Mouse (Mus musculus) neural tube, embryonic 12.5 days (tissue): ENCODE results near the gene Kiss1. TPM values are rescaled to one million over a fixed set of nuclear protein-coding genes. Genes with fewer than 3 reads are reported as not detected.

ENCODE experiments used
- ATAC-seq: fragments of 200-750 bp; cut with Nextera tagmentation; 2 replicates; pipeline ENCODE4 v1.8.0; 2017; ENCODE audit warnings: low read depth, mild to moderate bottlenecking, moderate TSS enrichment, moderate library complexity; ENCODE audit not compliant: low FRiP score
- H3K27ac ChIP-seq: fragments of 300-500 bp; sonication (generic); 2 replicates; pipeline ENCODE4 v1.5.1; 2016
- H3K27me3 ChIP-seq: fragments of 300-500 bp; sonication (generic); replicated peaks from 2 replicates; pipeline ENCODE4 v1.6.1; 2016; ENCODE audit warnings: mild to moderate bottlenecking
- H3K36me3 ChIP-seq: fragments of 300-500 bp; sonication (generic); 2 replicates; pipeline ENCODE4 v1.6.1; 2016; ENCODE audit warnings: mild to moderate bottlenecking
- H3K4me1 ChIP-seq: fragments of 300-500 bp; sonication (generic); 2 replicates; pipeline ENCODE4 v1.6.1; 2016
- H3K4me2 ChIP-seq: fragments of 300-500 bp; sonication (generic); replicated peaks from 2 replicates; pipeline ENCODE4 v1.6.1; 2016; ENCODE audit warnings: mild to moderate bottlenecking
- H3K4me3 ChIP-seq: fragments of 300-500 bp; sonication (generic); 2 replicates; pipeline ENCODE4 v1.5.1; 2016
- H3K9ac ChIP-seq: fragments of 300-500 bp; sonication (generic); 2 replicates; pipeline ENCODE4 v1.6.1; 2016; ENCODE audit warnings: mild to moderate bottlenecking
- H3K9me3 ChIP-seq: fragments of 300-500 bp; sonication (generic); 2 replicates; pipeline ENCODE4 v1.6.1; 2016; ENCODE audit warnings: mild to moderate bottlenecking
- WGBS: fragments of 180-500 bp; shearing (Covaris S2); methylation state at CpG from one replicate; pipeline ENCODE4 v1.1.7; 2016; 5-methylcytosine and 5-hydroxymethylcytosine counted together
- polyA plus RNA-seq: library from polyadenylated mRNA; unstranded; fragments of >200 nt; fragmentation: Nextera tagmentation; extraction: Ambion mirVana; gene quantifications from 2 replicates; pipeline ENCODE4 v1.2.1, GENCODE M21; 2016

The Kiss1 gene
- polyA plus RNA-seq, 1 experiment from 2014 or later = not detected

DNA sequence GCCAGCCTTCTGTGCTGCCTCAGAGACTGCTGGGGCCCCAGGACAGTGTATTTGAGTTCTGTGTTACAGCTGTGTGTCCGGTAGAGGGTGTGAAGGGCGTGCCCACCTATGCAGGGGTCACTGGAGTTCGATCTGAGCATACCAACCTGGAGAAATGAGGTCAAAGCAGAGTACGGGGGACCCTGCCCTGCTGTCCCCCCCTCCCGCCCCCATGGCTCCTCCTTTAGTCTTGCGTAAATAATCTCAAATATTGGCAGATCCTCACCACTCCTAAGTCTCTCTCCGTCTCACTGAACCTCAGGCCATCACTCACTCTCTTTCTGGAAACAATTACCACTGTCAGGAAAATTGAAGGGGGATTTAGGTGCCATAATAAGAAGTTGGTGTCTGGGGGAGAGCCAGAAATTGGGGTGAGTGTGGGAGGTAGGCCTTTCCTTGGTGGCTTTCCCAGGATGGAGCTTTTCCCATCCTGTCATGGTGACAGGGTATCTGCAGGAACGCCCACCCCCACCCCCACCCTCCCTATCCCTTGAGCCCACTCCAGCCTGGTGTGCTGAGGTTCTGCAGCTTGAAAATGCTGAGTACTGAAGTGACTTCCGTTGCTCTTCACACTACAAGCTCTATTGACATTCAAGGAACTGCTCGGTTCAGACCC is 45.4 kb downstream of the Kiss1 start:
- Histone ChIP-seq H3K27me3 (peaks cover 22% of the 10 kb centered on the region), H3K9me3 (no peaks in the 10 kb centered on the region), H3K27ac (no peak overlapping the region), H3K4me3 (no peak overlapping the region), H3K36me3 (no peaks in the 10 kb centered on the region), H3K4me2 (no peak overlapping the region), H3K4me1 (peaks cover 22% of the 10 kb centered on the region), H3K9ac (no peak overlapping the region)
- ATAC-seq = no peak
- 48% methylated on average over 10 of the region's 10 CpGs for WGBS

DNA sequence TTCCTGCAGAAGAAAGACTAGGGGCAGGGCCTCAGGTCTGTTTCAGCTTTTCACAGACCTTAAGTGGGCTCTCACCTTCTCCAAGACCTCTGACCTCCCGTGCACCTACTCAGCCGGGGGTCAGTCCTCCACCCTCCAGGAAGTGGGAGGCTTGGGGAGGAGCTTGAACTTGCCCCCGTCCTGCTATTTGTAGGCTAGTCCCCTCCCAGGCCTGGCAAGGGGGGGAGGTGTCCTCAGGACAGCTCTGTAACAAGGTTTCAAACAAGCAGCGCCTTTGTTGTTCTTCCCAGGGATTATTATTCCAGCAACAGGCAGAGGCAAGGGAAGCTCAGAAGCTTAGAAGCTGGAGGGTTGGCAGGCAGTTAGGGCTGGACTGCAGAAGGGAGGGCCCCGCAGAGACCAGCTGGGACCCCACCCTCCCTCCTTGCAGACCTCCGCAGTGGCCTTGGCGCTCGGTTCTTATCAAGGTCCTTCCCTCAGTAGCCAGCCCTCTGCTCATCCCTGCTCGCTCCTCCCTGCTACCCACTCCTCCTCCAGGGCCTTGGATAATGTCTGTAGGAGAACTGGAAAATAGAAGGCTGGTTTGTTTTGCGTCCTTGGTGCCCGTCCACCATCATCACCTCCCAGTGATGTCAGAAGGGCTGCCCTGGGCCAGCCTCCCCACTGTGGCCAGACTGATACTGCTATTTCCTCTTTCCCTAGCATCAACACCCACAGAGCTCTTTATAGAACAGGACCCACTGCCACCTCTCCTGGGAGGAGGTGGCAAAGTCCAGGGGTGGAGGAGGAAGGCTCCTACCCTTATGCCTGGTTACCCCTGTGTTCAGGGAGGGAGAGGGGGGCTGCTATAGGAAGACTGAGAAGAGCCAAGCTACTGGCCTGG is 46.2 kb downstream of the Kiss1 start:
- Histone ChIP-seq H3K9ac (0 out of 2 replicates have a peak overlapping the region, but pooled peaks have one; percentile 17), H3K4me3 (no peak overlapping the region), H3K4me2 (peak overlapping the region; percentile 14; the same call in 1 of the 2 replicates), H3K9me3 (no peaks in the 10 kb centered on the region), H3K4me1 (peaks cover 29% of the 10 kb centered on the region), H3K36me3 (no peaks in the 10 kb centered on the region), H3K27ac (no peak overlapping the region), H3K27me3 (peaks cover 22% of the 10 kb centered on the region)
- no peak for ATAC-seq
- 12% methylated on average over 11 of the region's 11 CpGs for WGBS

GRCm38 (mm10) chr1:133368644-133369043 is 47.0 kb downstream of the Kiss1 start:
- no peak overlapping the region for H3K4me2 ChIP-seq
- H3K36me3 ChIP-seq = no peaks in the 10 kb centered on the region
- no peak for ATAC-seq
- no peak overlapping the region for H3K27ac ChIP-seq
- no peak overlapping the region for H3K4me3 ChIP-seq
- WGBS = 61% methylated on average over 10 of the region's 10 CpGs
- no peaks in the 10 kb centered on the region for H3K9me3 ChIP-seq
- peaks cover 20% of the 10 kb centered on the region for H3K27me3 ChIP-seq
- peaks cover 31% of the 10 kb centered on the region for H3K4me1 ChIP-seq
- H3K9ac ChIP-seq = no peak overlapping the region

DNA sequence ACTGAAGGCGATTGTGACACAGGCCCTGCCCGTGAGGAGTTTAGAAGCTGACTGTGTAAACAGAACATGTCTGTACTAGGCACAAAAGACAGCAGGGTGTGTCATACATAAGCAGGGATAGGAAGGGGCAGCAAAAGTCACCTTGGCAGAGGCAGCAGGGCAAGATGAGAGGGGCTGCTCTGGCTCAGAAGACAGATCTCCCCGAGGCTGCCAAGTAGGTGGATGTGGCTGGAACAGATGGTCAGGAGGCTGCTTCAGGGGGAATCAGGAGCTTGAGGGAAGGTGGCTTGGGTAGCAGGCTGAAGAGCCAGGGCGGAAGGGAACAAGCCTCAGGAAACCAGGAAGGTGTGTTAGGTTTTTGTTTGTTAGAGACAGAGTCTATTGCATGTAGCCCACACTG is 48.7 kb downstream of the Kiss1 start:
- Histone ChIP-seq H3K27me3 (peaks cover 3% of the 10 kb centered on the region; the same call in 1 of the 2 replicates), H3K4me1 (peaks cover 23% of the 10 kb centered on the region)

GRCm38 (mm10) chr1:133371431-133371830 is 49.8 kb downstream of the Kiss1 start:
- Histone ChIP-seq H3K9ac (no peak overlapping the region), H3K4me2 (no peak overlapping the region), H3K9me3 (no peaks in the 10 kb centered on the region), H3K27me3 (no peaks in the 10 kb centered on the region), H3K27ac (no peak overlapping the region), H3K36me3 (no peaks in the 10 kb centered on the region), H3K4me3 (no peak overlapping the region), H3K4me1 (peaks cover 29% of the 10 kb centered on the region)
- WGBS = 78% methylated on average over 6 of the region's 6 CpGs
- ATAC-seq = no peak

More for the DNA sequence above, 48.7 kb downstream of the Kiss1 start:
- Histone ChIP-seq H3K4me2 (no peak overlapping the region), H3K9ac (no peak overlapping the region), H3K4me3 (no peak overlapping the region), H3K36me3 (no peaks in the 10 kb centered on the region), H3K9me3 (no peaks in the 10 kb centered on the region), H3K27ac (no peak overlapping the region)
- ATAC-seq = no peak
- WGBS = 79% methylated on average over 4 of the region's 4 CpGs

- ATAC-seq = no peak; the same call in 1 of the 2 replicates
- 57% methylated on average over 8 of the region's 8 CpGs for WGBS
- no peaks in the 10 kb centered on the region for H3K27me3 ChIP-seq
These were observed 50.4 kb downstream of the Kiss1 start for GRCm38 (mm10) chr1:133372113-133372512.

GRCm38 (mm10) chr1:133375696-133376346 is 54.1 kb downstream of the Kiss1 start:
- ATAC-seq = no peak
- no peak overlapping the region for H3K9ac ChIP-seq
- no peaks in the 10 kb centered on the region for H3K36me3 ChIP-seq
- H3K27ac ChIP-seq = no peak overlapping the region
- H3K27me3 ChIP-seq = no peaks in the 10 kb centered on the region
- H3K9me3 ChIP-seq = no peaks in the 10 kb centered on the region
- H3K4me3 ChIP-seq = no peak overlapping the region
- H3K4me1 ChIP-seq = peaks cover 18% of the 10 kb centered on the region
- 58% methylated on average over 10 of the region's 10 CpGs for WGBS
- no peak overlapping the region for H3K4me2 ChIP-seq

More at GRCm38 (mm10) chr1:133372113-133372512, 50.4 kb downstream of the Kiss1 start:
- H3K36me3 ChIP-seq = no peaks in the 10 kb centered on the region
- no peak overlapping the region for H3K9ac ChIP-seq
- H3K4me3 ChIP-seq = no peak overlapping the region
- H3K4me1 ChIP-seq = peaks cover 29% of the 10 kb centered on the region
- H3K4me2 ChIP-seq = no peak overlapping the region
- H3K27ac ChIP-seq = no peak overlapping the region
- H3K9me3 ChIP-seq = no peaks in the 10 kb centered on the region

DNA sequence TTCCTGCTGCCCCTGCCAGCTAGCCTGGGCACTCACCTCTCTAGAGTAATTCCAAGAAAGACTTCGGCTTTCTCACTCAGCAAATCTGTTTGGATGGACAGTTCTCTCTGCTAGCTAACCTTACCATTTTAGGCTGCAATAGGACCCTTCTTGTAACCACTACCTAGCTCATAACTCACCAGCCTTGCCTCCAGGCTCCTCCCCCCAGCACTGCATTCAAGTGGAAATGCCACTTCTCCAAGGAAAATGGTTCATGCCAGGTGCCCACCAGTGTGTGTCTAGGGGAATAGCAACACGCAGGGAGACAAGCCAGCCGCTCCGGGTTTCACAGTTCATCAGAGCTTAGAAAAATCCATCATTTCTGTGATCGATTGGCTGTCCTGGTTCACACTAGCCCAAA is 55.9 kb downstream of the Kiss1 start:
- Histone ChIP-seq H3K9ac (no peak overlapping the region), H3K27ac (no peak overlapping the region), H3K4me3 (no peak overlapping the region), H3K27me3 (no peaks in the 10 kb centered on the region), H3K9me3 (no peaks in the 10 kb centered on the region), H3K4me1 (peaks cover 14% of the 10 kb centered on the region), H3K4me2 (no peak overlapping the region), H3K36me3 (no peaks in the 10 kb centered on the region)
- no peak for ATAC-seq
- 90% methylated on average over 5 of the region's 5 CpGs for WGBS

Other genes with a start within 250 kb of the Kiss1 start
- gene Ppp1r15b, start 190.7 kb upstream of the Kiss1 start, polyA plus RNA-seq = 43.3 and 45.8 TPM in 2 replicates
- 28.4 and 29.4 TPM in 2 replicates for gene Plekha6, start 157.7 kb upstream of the Kiss1 start, polyA plus RNA-seq
- not detected in 2 replicates for gene Golt1a, start 12.1 kb upstream of the Kiss1 start, polyA plus RNA-seq
- gene Ren1, start 28.6 kb downstream of the Kiss1 start, polyA plus RNA-seq = 0.11 and 0.20 TPM in 2 replicates
- gene Etnk2, start 41.7 kb downstream of the Kiss1 start, polyA plus RNA-seq = 5.6 TPM in 2 replicates
- 14.2 and 14.8 TPM in 2 replicates for gene Sox13, start 102.5 kb downstream of the Kiss1 start, polyA plus RNA-seq